Mouse (Mus musculus) heart, postnatal 10 days (tissue): ENCODE data around the gene Actn1. TPM values are rescaled to one million over a fixed set of nuclear protein-coding genes. Genes with fewer than 3 reads are reported as not detected.
"Not testable (repeated sequence)": the region's sequence is repeated elsewhere in the genome, so short reads cannot be mapped to it uniquely, and the experiment has no call there.

ENCODE experiments used
- DNase-seq, 2 experiments: peaks; one replicate each; pipeline ENCODE4 v3.0.0; 2021
- intact Hi-C: fragments of 180-260 bp; cut with DNase I; formaldehyde crosslinking; loops from one replicate; pipeline ENCODE4 v1.15.1; 2025
- total RNA-seq, 2 experiments: library from RNA; stranded (reverse); gene quantifications; 2 replicates each; pipeline ENCODE4 v1.2.3; 2021

Actn1 gene
- 10 to 100 TPM; 70.7 to 71.9 TPM for total RNA-seq

GRCm38 (mm10) chr12:80260056-80260743 is at the start of gene Actn1:
Gene Actn1 (minus strand): TSS chr12:80260371.
- intact Hi-C loops: loop anchor here (1.0 to 5.0 kb wide), 2 partner anchors 62 to 77 kb away; no protein-coding TSS in a partner anchor
- peak; percentile 92 to 94 for DNase-seq

GRCm38 (mm10) chr12:80307556-80307955 is 47.4 kb upstream of the Actn1 start:
- DNase-seq: no peak
- intact Hi-C loops: no loop called here

- intact Hi-C loops: no loop called here
- no peak for DNase-seq
Observed at GRCm38 (mm10) chr12:80304518-80304917, 44.3 kb upstream of the Actn1 start.

- intact Hi-C loops: no loop called here
- no peak for DNase-seq
Observed at GRCm38 (mm10) chr12:80300833-80301456, 40.8 kb upstream of the Actn1 start.

GRCm38 (mm10) chr12:80298714-80299113 is 38.5 kb upstream of the Actn1 start:
- intact Hi-C loops: no loop called here

GRCm38 (mm10) chr12:80291895-80292435 is 31.8 kb upstream of the Actn1 start:
- intact Hi-C loops: no loop called here
- DNase-seq: no peak

More at GRCm38 (mm10) chr12:80298714-80299113, 38.5 kb upstream of the Actn1 start:
- DNase-seq: no peak

- peak; percentile 16 to 17 for DNase-seq
- intact Hi-C loops: no loop called here
Observed at GRCm38 (mm10) chr12:80290964-80291363, 30.8 kb upstream of the Actn1 start.

GRCm38 (mm10) chr12:80290483-80290882 is 30.3 kb upstream of the Actn1 start:
- DNase-seq: no peak
- intact Hi-C loops: no loop called here

- intact Hi-C loops: no loop called here
- DNase-seq: no peak
Observed at GRCm38 (mm10) chr12:80289722-80290121, 29.6 kb upstream of the Actn1 start.

- intact Hi-C loops: no loop called here
- DNase-seq: no peak
Observed at GRCm38 (mm10) chr12:80285890-80286289, 25.7 kb upstream of the Actn1 start.

GRCm38 (mm10) chr12:80284251-80284650 is 24.1 kb upstream of the Actn1 start:
- intact Hi-C loops, DNase-seq: not testable (repeated sequence)

GRCm38 (mm10) chr12:80278866-80279265 is 18.7 kb upstream of the Actn1 start:
- intact Hi-C loops: no loop called here
- DNase-seq: no peak

GRCm38 (mm10) chr12:80277428-80277827 is 17.3 kb upstream of the Actn1 start:
- intact Hi-C loops: no loop called here
- DNase-seq: no peak

- intact Hi-C loops: no loop called here
- peak; percentile 42 to 49 for DNase-seq
Observed at GRCm38 (mm10) chr12:80275187-80275820, 15.1 kb upstream of the Actn1 start.

GRCm38 (mm10) chr12:80273020-80273686 is 13.0 kb upstream of the Actn1 start:
- peak in 1 of 2 experiments; percentile 21 for DNase-seq
- intact Hi-C loops: no loop called here

- DNase-seq: no peak
- intact Hi-C loops: no loop called here
Observed at GRCm38 (mm10) chr12:80271806-80272205, 11.6 kb upstream of the Actn1 start.

- peak; percentile 24 to 34 for DNase-seq
- intact Hi-C loops: no loop called here
Observed at GRCm38 (mm10) chr12:80270924-80271323, 10.8 kb upstream of the Actn1 start.

- no peak for DNase-seq
- intact Hi-C loops: no loop called here
Observed at GRCm38 (mm10) chr12:80269303-80269702, 9.1 kb upstream of the Actn1 start.

- intact Hi-C loops: no loop called here
- DNase-seq: no peak
Observed at GRCm38 (mm10) chr12:80267962-80268361, 7.8 kb upstream of the Actn1 start.

- intact Hi-C loops: loop anchor here (5.0 kb wide), 1 partner anchor 73 kb away; no protein-coding TSS in a partner anchor
- not testable (repeated sequence) for DNase-seq
Observed at GRCm38 (mm10) chr12:80264388-80264787, 4.2 kb upstream of the Actn1 start.
